Mouse (Mus musculus) embryonic fibroblast, embryonic 13.5 days (primary cell): ENCODE measurements around the gene Slc7a15. TPM values are rescaled to one million over a fixed set of nuclear protein-coding genes. Genes with fewer than 3 reads are reported as not detected.
"Not testable (repeated sequence)": the region's sequence is repeated elsewhere in the genome, so short reads cannot be mapped to it uniquely, and the experiment has no call there.

Source experiments
- H3K27ac ChIP-seq: 2 replicates; pipeline ENCODE4 v1.5.1; 2012; ENCODE audit warnings: low read length, control low read depth, inconsistent platforms; ENCODE audit not compliant: insufficient read depth
- H3K4me1 ChIP-seq: 2 replicates; pipeline ENCODE4 v1.6.1; 2011; ENCODE audit warnings: low read length; ENCODE audit not compliant: control insufficient read depth, insufficient read depth
- H3K4me3 ChIP-seq: 2 replicates; pipeline ENCODE4 v1.5.1; 2011; ENCODE audit warnings: mild to moderate bottlenecking, control low read depth, low read length; ENCODE audit not compliant: insufficient read depth
- CTCF ChIP-seq: IDR thresholded peaks from 2 replicates; pipeline ENCODE4 v1.5.1; 2011; ENCODE audit warnings: mild to moderate bottlenecking, control low read depth, low read length, moderate library complexity, borderline replicate concordance; ENCODE audit not compliant: insufficient read depth
- POLR2A ChIP-seq: IDR thresholded peaks from 2 replicates; pipeline ENCODE4 v1.6.1; 2011; ENCODE audit warnings: low read depth, mild to moderate bottlenecking, control low read depth, low read length, moderate library complexity
- polyA plus RNA-seq: library from polyadenylated mRNA; stranded (reverse); fragments of >200 nt; gene quantifications from 2 replicates; pipeline ENCODE4 v1.2.4, GENCODE M21; 2011; ENCODE audit warnings: low read depth; ENCODE audit not compliant: missing spikeins, insufficient read length

The Slc7a15 gene
- polyA plus RNA-seq, 1 experiment = not detected

DNA sequence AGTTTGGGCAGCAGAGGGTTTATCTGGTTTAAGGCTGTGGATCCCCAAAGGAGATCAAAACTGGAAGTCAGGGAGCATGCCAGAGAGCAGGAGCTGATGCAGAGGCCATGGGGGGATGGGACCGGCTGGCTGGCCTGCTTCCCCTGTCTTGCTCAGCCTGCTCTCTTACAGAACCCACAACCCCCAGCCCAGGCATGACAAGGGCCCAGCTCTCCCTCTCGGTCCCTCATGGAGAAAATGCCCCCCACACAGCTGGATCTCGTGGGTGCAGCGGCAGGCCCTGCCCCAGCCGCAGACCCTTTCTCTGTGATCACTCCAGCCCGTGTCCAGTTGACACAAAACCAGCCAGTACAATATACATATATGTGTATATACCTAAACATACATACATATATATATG lies 30.7 kb upstream of the Slc7a15 start:
- TF ChIP-seq POLR2A = no peak
- TF ChIP-seq CTCF = no peak
- Histone ChIP-seq H3K4me3 (no peak overlapping the region), H3K27ac (no peak overlapping the region), H3K4me1 (no peaks in the 10 kb centered on the region)

- Histone ChIP-seq H3K4me1 (no peaks in the 10 kb centered on the region), H3K4me3 (no peak overlapping the region), H3K27ac (no peak overlapping the region)
- no peak for TF ChIP-seq POLR2A
- TF ChIP-seq CTCF = no peak
Measured at GRCm38 (mm10) chr12:8620678-8621018, 21.8 kb upstream of the Slc7a15 start.

DNA sequence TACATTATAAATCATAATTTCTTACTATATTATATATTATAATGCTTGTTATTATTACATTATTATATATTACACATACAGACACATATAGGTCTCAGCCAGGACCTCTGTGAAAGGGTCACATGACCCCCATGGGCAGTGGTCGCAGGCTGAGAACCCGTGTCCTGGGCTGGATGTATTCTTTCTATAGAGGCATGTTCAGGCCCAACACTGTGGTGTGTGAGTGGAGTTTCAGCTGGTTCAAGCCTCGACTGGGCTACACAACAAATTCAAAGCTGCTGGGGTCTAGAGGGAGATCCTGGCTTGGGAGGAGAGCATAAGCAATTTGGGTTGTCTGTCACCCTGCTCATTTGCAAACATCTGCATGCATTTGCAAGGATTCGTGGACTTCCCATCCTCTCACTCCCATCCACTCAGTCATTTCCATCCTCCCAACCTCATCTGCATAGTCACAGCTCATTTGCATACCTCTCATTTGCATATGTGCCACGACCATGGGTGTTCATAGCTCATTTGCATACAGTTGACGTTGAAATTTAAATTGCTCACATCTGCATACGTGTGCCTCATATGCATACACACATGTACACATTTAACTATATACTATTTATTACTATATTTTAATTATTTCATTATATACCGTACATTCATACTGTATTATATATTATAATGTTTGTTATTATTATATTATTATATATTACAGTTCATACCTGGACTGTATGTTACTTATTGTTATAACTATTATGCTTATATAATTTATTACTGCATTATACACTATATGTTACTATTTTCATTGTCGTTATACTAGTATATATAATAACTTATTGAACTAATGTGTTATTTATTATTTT lies 21.2 kb upstream of the Slc7a15 start:
- Histone ChIP-seq H3K27ac (no peak overlapping the region), H3K4me3 (no peak overlapping the region), H3K4me1 (no peaks in the 10 kb centered on the region)
- no peak for TF ChIP-seq CTCF
- no peak for TF ChIP-seq POLR2A

DNA sequence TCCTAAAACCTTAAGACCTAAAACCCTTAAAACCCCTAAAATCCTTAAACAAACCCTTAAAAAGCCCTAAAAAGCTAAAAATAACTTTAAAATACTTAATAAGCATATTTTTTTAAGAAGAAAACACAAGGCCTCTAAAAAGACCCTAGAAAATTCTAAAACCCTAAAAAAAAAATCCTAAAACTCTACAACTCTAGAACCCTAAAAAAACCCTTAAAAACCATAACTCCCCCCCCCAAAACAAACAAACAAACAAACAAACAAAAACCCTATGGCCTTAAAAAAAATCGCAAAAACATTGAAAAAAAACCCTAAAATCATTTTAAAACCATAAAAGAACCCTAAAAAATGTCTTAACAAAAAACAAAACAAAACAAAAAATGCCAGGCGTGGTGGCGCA lies 19.4 kb upstream of the Slc7a15 start:
- H3K4me1 ChIP-seq = no peaks in the 10 kb centered on the region
- TF ChIP-seq CTCF (no peak), POLR2A (no peak)
- H3K27ac ChIP-seq = no peak overlapping the region
- no peak overlapping the region for H3K4me3 ChIP-seq

GRCm38 (mm10) chr12:8609070-8609469 lies 10.2 kb upstream of the Slc7a15 start:
- no peak overlapping the region for H3K27ac ChIP-seq
- H3K4me1 ChIP-seq = no peaks in the 10 kb centered on the region
- TF ChIP-seq CTCF (no peak), POLR2A (no peak)
- H3K4me3 ChIP-seq = no peak overlapping the region

DNA sequence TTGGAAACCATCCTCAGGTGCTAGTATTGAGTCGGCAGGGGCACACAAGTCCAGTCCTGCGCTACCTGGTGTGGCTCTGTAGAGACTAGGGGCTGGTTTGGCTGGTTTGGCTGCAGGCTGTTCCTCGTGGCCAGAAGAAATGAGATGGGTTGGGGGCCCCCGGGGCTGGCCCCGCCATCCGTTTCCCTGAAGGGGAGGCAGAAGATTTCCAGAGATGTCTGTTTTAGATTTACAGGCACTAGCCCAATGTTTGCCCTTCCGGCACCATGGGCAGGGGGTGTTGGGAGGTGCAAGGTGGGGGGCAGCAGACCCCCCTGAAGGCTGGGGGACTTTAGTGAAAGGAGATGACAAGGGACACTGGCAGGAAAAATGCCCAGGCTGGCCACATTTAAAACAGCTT lies 3.3 kb downstream of the Slc7a15 start:
- Histone ChIP-seq H3K4me3 (no peak overlapping the region), H3K4me1 (no peaks in the 10 kb centered on the region), H3K27ac (no peak overlapping the region)
- TF ChIP-seq POLR2A (no peak), CTCF (no peak)

- H3K4me3 ChIP-seq, H3K27ac ChIP-seq, H3K4me1 ChIP-seq: not testable (repeated sequence)
Measured at GRCm38 (mm10) chr12:8591326-8591725, 7.5 kb downstream of the Slc7a15 start.

DNA sequence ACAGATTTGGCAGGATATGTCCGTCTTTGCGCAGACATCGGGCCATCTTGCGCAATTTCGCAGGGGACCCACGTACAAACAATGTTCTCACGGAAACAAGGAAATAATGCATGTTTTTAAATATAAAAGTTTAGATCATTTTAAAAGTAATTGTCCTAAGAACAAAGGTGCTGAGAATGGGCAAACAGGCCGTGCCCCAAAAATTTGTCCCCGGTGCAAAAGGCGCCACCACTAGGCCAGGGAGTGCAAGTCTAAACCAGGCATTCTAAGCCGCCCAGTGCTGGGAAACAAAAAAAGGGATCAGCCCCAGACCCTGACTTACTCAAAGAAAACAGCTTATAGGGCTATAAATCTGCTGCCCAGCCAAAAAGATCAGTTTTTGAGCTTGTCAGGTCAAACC lies 25.5 kb downstream of the Slc7a15 start:
- Histone ChIP-seq H3K4me1 (no peaks in the 10 kb centered on the region), H3K4me3 (no peak overlapping the region), H3K27ac (no peak overlapping the region)
- no peak for TF ChIP-seq CTCF
- no peak for TF ChIP-seq POLR2A

DNA sequence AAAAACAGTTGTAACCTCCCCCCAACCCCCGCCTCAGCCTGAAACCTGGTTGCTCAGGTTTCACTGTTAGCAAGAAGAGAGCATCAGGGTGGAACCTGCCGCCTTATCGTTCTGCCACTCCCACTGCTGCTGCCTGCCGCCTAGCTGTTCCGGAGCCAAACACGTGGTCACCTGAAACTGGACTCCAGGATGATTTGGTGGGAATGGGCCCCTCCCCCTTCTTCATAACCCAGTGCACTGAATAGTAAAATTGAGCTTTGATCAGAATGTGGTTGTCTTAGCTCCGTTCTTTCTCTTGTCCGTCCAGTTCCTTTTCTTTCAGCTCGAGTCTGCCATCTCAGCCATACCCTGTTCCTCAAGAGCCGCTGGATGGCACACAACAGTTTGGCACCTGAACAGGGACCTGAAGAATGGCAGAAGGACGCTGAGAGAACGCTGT lies 26.9 kb downstream of the Slc7a15 start:
- H3K4me1 ChIP-seq, H3K4me3 ChIP-seq, H3K27ac ChIP-seq: not testable (repeated sequence)

- not testable (repeated sequence) for H3K4me1 ChIP-seq, H3K4me3 ChIP-seq, H3K27ac ChIP-seq
Measured at GRCm38 (mm10) chr12:8571287-8571902, 27.5 kb downstream of the Slc7a15 start.

DNA sequence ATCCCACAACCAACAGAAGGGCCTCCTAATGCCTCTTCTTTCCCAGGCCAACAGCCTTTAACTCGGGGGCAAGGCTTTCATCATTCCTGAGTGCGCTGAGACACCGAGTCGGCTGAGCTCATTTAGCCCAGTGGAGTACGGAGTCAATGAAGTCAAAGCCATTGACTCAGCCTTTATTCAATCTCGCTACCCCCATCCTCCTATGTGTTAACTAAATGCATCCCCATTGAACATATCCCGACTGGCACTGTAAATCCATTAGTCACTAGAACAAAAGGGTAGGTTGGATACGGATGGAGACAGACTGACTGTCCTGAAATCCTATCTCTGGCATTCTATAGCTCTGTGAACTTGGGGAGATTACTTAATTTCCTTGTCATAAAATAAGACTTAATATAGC lies 36.7 kb downstream of the Slc7a15 start:
- not testable (repeated sequence) for H3K4me1 ChIP-seq, H3K4me3 ChIP-seq, H3K27ac ChIP-seq

DNA sequence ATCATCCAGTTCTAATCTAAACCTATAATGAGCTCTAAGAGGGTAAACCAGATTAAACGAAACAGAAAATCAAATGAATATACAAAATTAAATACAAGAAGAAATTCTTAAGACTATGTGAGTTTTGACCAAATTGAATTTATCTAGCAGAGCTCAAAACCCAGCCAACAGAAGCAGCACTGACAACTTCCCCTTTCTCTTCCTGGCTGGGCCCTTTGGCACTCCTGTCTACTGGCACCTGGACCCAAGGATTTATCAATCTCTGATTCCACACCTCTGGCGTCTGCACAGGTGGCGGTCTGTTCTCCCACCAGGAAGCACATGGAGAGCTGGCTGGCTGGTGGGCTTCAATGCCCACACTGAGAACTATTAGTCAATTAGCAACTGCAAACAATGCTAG lies 39.0 kb downstream of the Slc7a15 start:
- not testable (repeated sequence) for H3K27ac ChIP-seq

More for the DNA sequence above, 39.0 kb downstream of the Slc7a15 start:
- not testable (repeated sequence) for H3K4me1 ChIP-seq, H3K4me3 ChIP-seq
